Mouse (Mus musculus): ENCODE measurements around the gene Thap12. TPM values are rescaled to one million over a fixed set of nuclear protein-coding genes. Genes with fewer than 3 reads are reported as not detected.

The Thap12 gene
- total RNA-seq, 2 experiments from 2014 or later = 10.4 to 16.8 TPM

DNA sequence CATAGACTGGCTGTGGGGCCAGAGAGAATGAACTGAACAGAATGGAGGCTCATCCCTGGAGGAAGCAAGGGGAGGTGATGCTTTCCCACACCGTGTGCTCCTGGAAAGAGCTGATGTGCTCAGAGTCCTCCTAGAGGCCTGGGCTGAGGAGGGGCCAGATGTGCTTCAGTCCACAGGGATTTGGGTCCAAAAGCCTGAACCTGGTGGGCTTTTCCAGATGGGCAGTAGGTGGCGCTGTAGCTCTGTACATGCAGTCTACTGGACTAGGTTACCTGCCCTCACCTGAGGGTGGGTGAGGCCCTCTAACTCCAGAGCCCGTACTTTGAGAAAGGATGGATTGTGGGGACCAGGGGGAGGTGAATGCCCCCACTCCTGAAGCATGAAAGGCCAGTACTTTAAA lies 40.4 kb downstream of the Thap12 start:
- no peak for ATAC-seq (replicated peaks; ENCODE audit: low FRiP score, poor library complexity, severe bottlenecking)

DNA sequence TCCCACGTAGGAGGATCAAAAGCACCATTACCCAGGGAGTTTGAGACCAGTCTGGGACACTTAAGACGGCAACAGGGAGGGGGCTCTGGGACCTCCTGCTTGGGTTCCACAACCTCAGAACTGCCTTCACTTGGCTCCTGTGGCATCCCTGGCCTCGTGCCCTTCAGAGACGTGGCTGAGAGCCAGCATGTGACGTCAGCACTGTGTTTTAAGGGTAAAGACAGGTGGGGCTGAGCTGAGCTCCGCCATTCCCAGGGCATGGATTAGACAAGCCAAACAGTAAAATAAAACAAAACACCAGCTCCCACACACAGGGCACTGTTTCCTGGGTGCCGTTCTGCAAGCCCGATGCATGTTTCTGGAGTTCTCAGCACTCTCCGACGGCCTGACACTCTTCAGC lies 47.5 kb downstream of the Thap12 start:
- ATAC-seq (replicated peaks; ENCODE audit: low FRiP score, poor library complexity, severe bottlenecking) = no peak

DNA sequence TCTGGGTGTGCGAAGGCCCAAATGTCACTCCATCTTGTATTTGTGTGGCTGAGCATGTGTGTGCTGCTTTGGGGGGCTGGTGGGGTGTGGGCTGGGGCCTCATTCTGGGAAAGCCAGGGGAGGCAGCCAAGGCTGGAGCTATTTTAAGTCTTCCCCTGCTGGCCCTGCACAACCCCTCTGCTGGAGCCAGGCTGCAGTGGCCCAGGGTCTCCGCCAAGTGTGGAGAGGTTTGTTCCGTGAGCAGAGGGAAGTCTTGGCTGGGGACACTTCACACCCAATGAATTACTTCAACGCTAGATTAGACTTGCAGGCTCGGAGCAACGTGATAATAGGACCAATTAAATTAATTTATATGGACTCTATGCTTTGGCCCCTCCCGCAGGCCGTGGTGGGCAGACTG lies 49.8 kb downstream of the Thap12 start:
- no peak for ATAC-seq (replicated peaks; ENCODE audit: low FRiP score, poor library complexity, severe bottlenecking)

DNA sequence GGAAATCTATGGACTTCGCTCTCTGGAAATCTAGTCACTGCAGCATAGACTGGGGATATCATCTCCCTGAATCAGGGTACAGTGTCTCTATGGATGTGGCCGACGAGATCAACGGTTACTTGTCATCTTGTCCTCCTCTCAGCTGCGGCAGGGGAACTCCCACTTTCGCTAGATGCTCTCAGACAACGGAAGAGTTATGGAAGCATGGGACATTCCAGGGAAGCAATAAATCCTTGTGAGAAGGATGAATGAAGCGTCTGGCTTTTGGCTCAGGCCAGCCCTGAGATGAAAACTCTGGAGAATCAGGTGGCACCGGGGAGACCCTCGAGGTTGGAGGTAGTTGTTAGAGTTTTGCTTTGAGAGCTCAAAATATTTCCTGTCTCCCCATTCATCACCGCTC lies 53.1 kb downstream of the Thap12 start:
- no peak for ATAC-seq (replicated peaks; ENCODE audit: low FRiP score, poor library complexity, severe bottlenecking)

DNA sequence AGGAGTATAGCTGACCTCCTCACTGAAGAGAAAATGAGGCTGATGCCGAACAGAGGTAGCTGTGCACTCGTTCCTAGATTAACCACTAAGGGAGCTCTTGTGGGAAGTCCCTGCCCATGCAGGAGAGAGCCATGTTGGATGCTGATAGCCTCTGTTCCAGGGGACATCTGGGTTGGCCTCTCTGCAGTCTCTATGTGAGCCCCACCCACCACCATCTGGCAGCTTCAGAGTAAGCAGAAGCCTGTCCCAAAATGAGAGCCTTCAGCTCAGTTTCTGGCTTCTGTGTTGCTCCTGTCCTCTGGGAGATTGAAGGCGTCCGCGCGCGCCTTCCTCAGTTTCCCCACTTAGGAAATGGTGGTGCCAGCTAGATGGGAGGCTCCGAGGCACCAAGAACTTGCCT lies 53.7 kb downstream of the Thap12 start:
- ATAC-seq (replicated peaks; ENCODE audit: low FRiP score, poor library complexity, severe bottlenecking) = no peak

DNA sequence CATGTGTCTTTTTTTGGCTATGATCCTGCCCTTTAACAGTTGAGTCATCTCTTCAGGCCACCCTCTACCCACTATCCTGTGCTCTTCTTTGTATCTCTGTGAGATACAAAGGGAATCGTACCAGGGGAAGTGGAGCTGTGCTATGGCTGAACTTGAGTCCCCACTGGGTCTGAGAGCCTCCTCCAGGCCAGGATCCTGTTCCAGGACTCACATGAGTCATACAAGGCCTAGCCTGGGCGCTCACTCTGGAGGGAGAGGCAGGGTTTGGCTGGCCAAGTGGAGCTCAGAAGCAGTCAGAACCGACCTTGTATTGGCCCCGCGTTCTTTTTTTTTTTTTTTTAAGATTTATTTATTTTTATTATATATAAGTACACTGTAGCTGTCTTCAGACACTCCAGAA lies 57.2 kb downstream of the Thap12 start:
- no peak for ATAC-seq (replicated peaks; ENCODE audit: low FRiP score, poor library complexity, severe bottlenecking)

DNA sequence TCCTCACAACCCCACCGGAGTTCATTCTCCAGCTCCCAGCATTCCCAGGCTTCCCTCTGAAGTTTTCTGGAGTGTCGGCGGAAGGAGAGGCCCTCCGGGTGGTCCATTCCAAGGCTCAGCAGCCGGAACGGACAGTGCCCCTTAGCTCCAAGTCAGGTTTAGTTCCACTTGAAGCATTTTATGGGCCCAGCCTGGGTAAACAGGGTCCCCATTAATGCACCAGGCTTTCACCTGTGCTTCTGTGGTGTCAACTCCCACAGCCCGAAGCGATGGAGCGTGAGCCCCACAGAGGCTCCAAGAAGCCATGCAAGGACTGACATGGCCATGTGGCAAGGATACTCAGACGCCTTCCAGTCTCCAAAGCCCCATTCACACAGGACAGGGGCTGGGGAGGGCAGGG lies 61.0 kb downstream of the Thap12 start:
- no peak for ATAC-seq (replicated peaks; ENCODE audit: low FRiP score, poor library complexity, severe bottlenecking)

DNA sequence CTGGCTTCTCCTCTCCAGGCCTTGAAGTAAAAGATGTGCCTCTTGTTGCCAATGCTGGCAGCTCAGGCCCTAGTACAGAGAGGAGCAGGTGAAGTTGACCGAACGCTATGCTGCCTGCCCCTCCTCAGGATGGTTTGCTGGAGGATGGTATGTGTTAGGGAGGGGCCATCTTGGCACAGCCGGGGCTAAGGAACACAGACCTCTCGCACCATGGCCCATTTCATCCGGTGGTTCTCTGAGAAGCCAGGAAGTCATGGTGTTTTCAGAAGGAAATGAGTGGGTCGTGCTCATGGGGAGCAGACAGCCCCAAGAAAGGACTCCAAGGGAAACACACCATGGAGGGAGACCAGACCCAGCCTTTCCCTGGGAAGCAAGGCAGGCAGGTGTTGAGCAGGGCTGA lies 64.4 kb downstream of the Thap12 start:
- no peak for ATAC-seq (replicated peaks; ENCODE audit: low FRiP score, poor library complexity, severe bottlenecking)

Other genes starting within 250 kb of the Thap12 start
- gene Lrrc32, start 213.8 kb upstream of the Thap12 start, total RNA-seq (2015; ENCODE audit: low replicate concordance) = 1.1 TPM in 1 of 2 replicates, not detected in the other
- 0.51 TPM in 1 of 2 replicates, not detected in the other for gene Lrrc32, start 213.8 kb upstream of the Thap12 start, total RNA-seq (2017; ENCODE audit: low replicate concordance)
- gene Emsy, start 46.3 kb upstream of the Thap12 start, total RNA-seq (2015; ENCODE audit: low replicate concordance) = 157 and 167 TPM in 2 replicates
- 77.0 and 106 TPM in 2 replicates for gene Emsy, start 46.3 kb upstream of the Thap12 start, total RNA-seq (2017; ENCODE audit: low replicate concordance)
- gene Wnt11, start 132.0 kb downstream of the Thap12 start, total RNA-seq (2015; ENCODE audit: low replicate concordance) = not detected in 2 replicates
- not detected in 2 replicates for gene Wnt11, start 132.0 kb downstream of the Thap12 start, total RNA-seq (2017; ENCODE audit: low replicate concordance)

Measured in erythroid progenitor cell, adult 5-6 weeks (primary cell).